Mouse (Mus musculus) mesoderm, embryonic 11.5 days (tissue): Measurements from ENCODE around the gene Fmnl2.

Experiments used
- DNase-seq: peaks from one replicate; pipeline ENCODE4 v3.0.0-alpha.2; 2012; ENCODE audit warnings: low read depth, low spot score

Gene Fmnl2

GRCm38 (mm10) chr2:53038737-53039136 is 181.1 kb downstream of the Fmnl2 start:
- DNase-seq, result no peak

GRCm38 (mm10) chr2:53047031-53047430 is 189.4 kb downstream of the Fmnl2 start:
- no peak for DNase-seq

GRCm38 (mm10) chr2:53047749-53048387 is 190.2 kb downstream of the Fmnl2 start:
- DNase-seq, result no peak

- DNase-seq, result no peak
Measured at GRCm38 (mm10) chr2:53050376-53050775, 192.7 kb downstream of the Fmnl2 start.

- DNase-seq, result no peak
Measured at GRCm38 (mm10) chr2:53051502-53051901, 193.8 kb downstream of the Fmnl2 start.

- peak; percentile 38 for DNase-seq
Measured at GRCm38 (mm10) chr2:53053714-53054113, 196.1 kb downstream of the Fmnl2 start.

- no peak for DNase-seq
Measured at GRCm38 (mm10) chr2:53056556-53056955, 198.9 kb downstream of the Fmnl2 start.

GRCm38 (mm10) chr2:53057291-53057690 is 199.6 kb downstream of the Fmnl2 start:
- no peak for DNase-seq

GRCm38 (mm10) chr2:53061363-53062000 is 203.8 kb downstream of the Fmnl2 start:
- no peak for DNase-seq

- no peak for DNase-seq
Measured at GRCm38 (mm10) chr2:53066973-53067372, 209.3 kb downstream of the Fmnl2 start.

- peak; percentile 23 for DNase-seq
Measured at GRCm38 (mm10) chr2:53070607-53071006, 212.9 kb downstream of the Fmnl2 start.

GRCm38 (mm10) chr2:53079693-53080286 is 222.1 kb downstream of the Fmnl2 start:
- no peak for DNase-seq

- DNase-seq, result no peak
Measured at GRCm38 (mm10) chr2:53082045-53082444, 224.4 kb downstream of the Fmnl2 start.

- no peak for DNase-seq
Measured at GRCm38 (mm10) chr2:53082501-53082900, 224.8 kb downstream of the Fmnl2 start.

GRCm38 (mm10) chr2:53083241-53083640 is 225.6 kb downstream of the Fmnl2 start:
- DNase-seq, result peak; percentile 19

- peak; percentile 63 for DNase-seq
Measured at GRCm38 (mm10) chr2:53085617-53086202, 228.1 kb downstream of the Fmnl2 start.

GRCm38 (mm10) chr2:53088744-53089143 is 231.1 kb downstream of the Fmnl2 start:
- DNase-seq, result no peak

- DNase-seq, result no peak
Measured at GRCm38 (mm10) chr2:53095031-53095430, 237.4 kb downstream of the Fmnl2 start.

GRCm38 (mm10) chr2:53095489-53095888 is 237.8 kb downstream of the Fmnl2 start:
- no peak for DNase-seq

GRCm38 (mm10) chr2:53100093-53100492 is 242.4 kb downstream of the Fmnl2 start:
- DNase-seq, result no peak

GRCm38 (mm10) chr2:53101885-53102740 is 244.5 kb downstream of the Fmnl2 start:
- DNase-seq, result no peak

GRCm38 (mm10) chr2:53102901-53103300 is 245.2 kb downstream of the Fmnl2 start:
- no peak for DNase-seq
